Mouse (Mus musculus) MEL (cell line): Measurements from ENCODE around the gene Tmem45a. TPM values are rescaled to one million over a fixed set of nuclear protein-coding genes. Genes with fewer than 3 reads are reported as not detected.
A peak's percentile ranks its signal among the peaks of the same experiment; 100 is the strongest.

Experiments used
- DNase-seq: peaks from one replicate; pipeline ENCODE4 v3.0.0; 2011; ENCODE audit warnings: low read depth, low spot score
- H3K27ac ChIP-seq: 2 replicates; pipeline ENCODE4 v1.5.1; 2012; ENCODE audit warnings: low read depth, mild to moderate bottlenecking, control low read depth, low read length, moderate library complexity; ENCODE audit not compliant: control insufficient read depth
- H3K27me3 ChIP-seq, 2 experiments: fragments of 150-350 bp in 1 of 2; sonication (generic) in 1 of 2; 2 replicates each; pipeline ENCODE4 v1.6.1; 2012; ENCODE audit warnings: low read length in 2 of 2, mild to moderate bottlenecking in 2 of 2, improper control_type of control experiment in 1 of 2, moderate library complexity in 1 of 2; ENCODE audit not compliant: insufficient read depth in 2 of 2, control insufficient read depth in 1 of 2
- H3K36me3 ChIP-seq, 2 experiments: 2 replicates each; pipeline ENCODE4 v1.6.1; 2012 to 2014; ENCODE audit warnings: low read length in 2 of 2, improper control_type of control experiment in 1 of 2, inconsistent platforms in 1 of 2, mild to moderate bottlenecking in 1 of 2; ENCODE audit not compliant: insufficient read depth in 2 of 2, control insufficient read depth in 1 of 2
- H3K4me1 ChIP-seq, 2 experiments: fragments of 150-350 bp in 1 of 2; sonication (generic) in 1 of 2; 2 replicates each; pipeline ENCODE4 v1.6.1; 2012; ENCODE audit warnings: low read length in 2 of 2, improper control_type of control experiment in 1 of 2, mild to moderate bottlenecking in 1 of 2; ENCODE audit not compliant: insufficient read depth in 2 of 2, control insufficient read depth in 1 of 2
- H3K4me3 ChIP-seq, 2 experiments: fragments of 150-350 bp in 1 of 2; sonication (generic) in 1 of 2; 2 replicates each; pipeline ENCODE4 v1.5.1; 2012; ENCODE audit warnings: low read depth in 2 of 2, low read length in 2 of 2, mild to moderate bottlenecking in 2 of 2, moderate library complexity in 2 of 2, control low read depth in 1 of 2, improper control_type of control experiment in 1 of 2; ENCODE audit not compliant: control insufficient read depth in 1 of 2, insufficient read depth in 1 of 2
- H3K79me2 ChIP-seq: 2 replicates; pipeline ENCODE4 v1.6.1; 2012; ENCODE audit warnings: mild to moderate bottlenecking, low read length, moderate library complexity; ENCODE audit not compliant: control insufficient read depth, poor library complexity, insufficient read depth
- H3K9ac ChIP-seq: 2 replicates; pipeline ENCODE4 v1.6.1; 2012; ENCODE audit warnings: low read depth, mild to moderate bottlenecking, control low read depth, low read length, moderate library complexity; ENCODE audit not compliant: control insufficient read depth, poor library complexity, severe bottlenecking
- H3K9me3 ChIP-seq: fragments of 150-350 bp; sonication (generic); replicated peaks from 2 replicates; pipeline ENCODE4 v1.6.1; 2012; ENCODE audit warnings: mild to moderate bottlenecking, low read length, improper control_type of control experiment, moderate library complexity; ENCODE audit not compliant: insufficient read depth
- CHD2 ChIP-seq: IDR thresholded peaks from 2 replicates; pipeline ENCODE4 v1.6.1; 2011; ENCODE audit warnings: low read length, improper control_type of control experiment
- CTCF ChIP-seq, 3 experiments: IDR thresholded peaks in 2 of 3; conservative IDR thresholded peaks in 1 of 3; 2 replicates each; pipeline ENCODE4 v1.5.1; 2011 to 2012; ENCODE audit warnings: low read length in 3 of 3, low read depth in 2 of 3, mild to moderate bottlenecking in 2 of 3, improper control_type of control experiment in 1 of 3, inconsistent platforms in 1 of 3, mixed read lengths in 1 of 3, moderate library complexity in 1 of 3; ENCODE audit not compliant: control insufficient read depth in 1 of 3, insufficient read depth in 1 of 3, poor library complexity in 1 of 3, severe bottlenecking in 1 of 3
- ETS1 ChIP-seq: IDR thresholded peaks from 2 replicates; pipeline ENCODE4 v1.6.1; 2012; ENCODE audit warnings: low read depth, mild to moderate bottlenecking, inconsistent platforms, low read length, improper control_type of control experiment, moderate library complexity
- GABPA ChIP-seq: IDR thresholded peaks from 2 replicates; pipeline ENCODE4 v1.6.1; 2012; ENCODE audit warnings: low read depth, mild to moderate bottlenecking, inconsistent platforms, low read length, improper control_type of control experiment, moderate library complexity
- GATA1 ChIP-seq: IDR thresholded peaks from 2 replicates; pipeline ENCODE4 v1.6.1; 2011; ENCODE audit warnings: low read depth, low read length, improper control_type of control experiment
- JUND ChIP-seq: IDR thresholded peaks from 2 replicates; pipeline ENCODE4 v1.6.1; 2011; ENCODE audit warnings: low read depth, mild to moderate bottlenecking, improper control_type of control experiment, low read length
- KAT2A ChIP-seq: conservative IDR thresholded peaks from 2 replicates; pipeline ENCODE4 v1.6.1; 2012; ENCODE audit warnings: low read depth, low read length, improper control_type of control experiment, inconsistent platforms
- MAFK ChIP-seq: IDR thresholded peaks from 2 replicates; pipeline ENCODE4 v1.6.1; 2011; ENCODE audit warnings: low read depth, mild to moderate bottlenecking, low read length, improper control_type of control experiment, borderline replicate concordance
- MAX ChIP-seq: IDR thresholded peaks from 2 replicates; pipeline ENCODE4 v1.6.1; 2011; ENCODE audit warnings: low read length, improper control_type of control experiment
- MAZ ChIP-seq: IDR thresholded peaks from 2 replicates; pipeline ENCODE4 v1.6.1; 2012; ENCODE audit warnings: low read depth, mild to moderate bottlenecking, inconsistent platforms, low read length, improper control_type of control experiment
- MEF2A ChIP-seq: IDR thresholded peaks from 2 replicates; pipeline ENCODE4 v1.6.1; 2014; ENCODE audit warnings: low read depth, mild to moderate bottlenecking, inconsistent platforms, low read length, improper control_type of control experiment; ENCODE audit not compliant: poor library complexity, insufficient replicate concordance, severe bottlenecking; ENCODE audit errors: extremely low read depth
- MYC ChIP-seq: IDR thresholded peaks from 2 replicates; pipeline ENCODE4 v1.6.1; 2011; ENCODE audit warnings: low read depth, mild to moderate bottlenecking, low read length, improper control_type of control experiment, moderate library complexity
- NELFE ChIP-seq: IDR thresholded peaks from 2 replicates; pipeline ENCODE4 v1.6.1; 2011; ENCODE audit warnings: low read depth, low read length, improper control_type of control experiment
- NRF1 ChIP-seq: IDR thresholded peaks from 2 replicates; pipeline ENCODE4 v1.6.1; 2014; ENCODE audit warnings: low read depth, mild to moderate bottlenecking, inconsistent platforms, low read length, improper control_type of control experiment, moderate library complexity; ENCODE audit not compliant: poor library complexity, insufficient read depth, severe bottlenecking
- POLR2AphosphoS2 ChIP-seq: IDR thresholded peaks from 2 replicates; pipeline ENCODE4 v1.6.1; 2011; ENCODE audit warnings: low read length, improper control_type of control experiment
- RAD21 ChIP-seq: IDR thresholded peaks from 2 replicates; pipeline ENCODE4 v1.6.1; 2011; ENCODE audit warnings: mild to moderate bottlenecking, low read depth, low read length, improper control_type of control experiment
- SIN3A ChIP-seq: IDR thresholded peaks from 2 replicates; pipeline ENCODE4 v1.6.1; 2012; ENCODE audit warnings: low read length, improper control_type of control experiment, inconsistent platforms
- SMC3 ChIP-seq: IDR thresholded peaks from 2 replicates; pipeline ENCODE4 v1.6.1; 2011; ENCODE audit warnings: low read depth, low read length, improper control_type of control experiment
- TBP ChIP-seq: IDR thresholded peaks from 2 replicates; pipeline ENCODE4 v1.8.0; 2011; ENCODE audit warnings: low read depth, low read length, improper control_type of control experiment
- TCF12 ChIP-seq: IDR thresholded peaks from 2 replicates; pipeline ENCODE4 v1.6.1; 2014; ENCODE audit warnings: low read depth, mild to moderate bottlenecking, inconsistent platforms, low read length, improper control_type of control experiment, moderate library complexity
- UBTF ChIP-seq: IDR thresholded peaks from 2 replicates; pipeline ENCODE4 v1.6.1; 2012; ENCODE audit warnings: low read depth, mild to moderate bottlenecking, inconsistent platforms, low read length, improper control_type of control experiment, moderate library complexity, borderline replicate concordance; ENCODE audit not compliant: insufficient read depth
- USF2 ChIP-seq, 2 experiments: IDR thresholded peaks; 2 replicates each; pipeline ENCODE4 v1.6.1; 2011 to 2012; ENCODE audit warnings: improper control_type of control experiment in 2 of 2, low read length in 2 of 2, borderline replicate concordance in 1 of 2, inconsistent platforms in 1 of 2, low read depth in 1 of 2, mild to moderate bottlenecking in 1 of 2; ENCODE audit not compliant: insufficient read depth in 1 of 2
- ZKSCAN1 ChIP-seq: IDR thresholded peaks from 2 replicates; pipeline ENCODE4 v1.6.1; 2012; ENCODE audit warnings: low read depth, mild to moderate bottlenecking, inconsistent platforms, low read length, improper control_type of control experiment, moderate library complexity
- polyA plus RNA-seq, 2 experiments: library from polyadenylated mRNA; stranded (reverse) in 1 of 2; unstranded in 1 of 2; fragments of >175 nt in 1 of 2; fragments of >200 nt in 1 of 2; gene quantifications; 2 replicates each; pipeline versions ENCODE4 v1.2.1 to v1.2.4; 2012; ENCODE audit warnings: low replicate concordance in 2 of 2, low read depth in 1 of 2; ENCODE audit not compliant: insufficient read length in 2 of 2, insufficient read depth in 1 of 2, missing spikeins in 1 of 2
- total RNA-seq: library from RNA; depleted of rRNA; stranded (reverse); fragments of 300-350 nt; gene quantifications from 2 replicates; pipeline ENCODE4 v1.2.3, GENCODE M21; 2012

Gene Tmem45a
- total and polyA plus RNA-seq, 3 experiments, result not detected

- Histone ChIP-seq H3K4me3 (no peak overlapping the region), H3K27ac (no peak overlapping the region), H3K36me3 (no peaks in the 10 kb centered on the region), H3K9ac (no peak overlapping the region), H3K27me3 (no peaks in the 10 kb centered on the region; a peak in 2 of 4 replicates), H3K4me1 (no peaks in the 10 kb centered on the region), H3K9me3 (no peaks in the 10 kb centered on the region), H3K79me2 (no peaks in the 10 kb centered on the region)
- no peak for DNase-seq
- TF ChIP-seq MAFK, result no peak
- TF ChIP-seq NELFE, result no peak
- TF ChIP-seq SIN3A, result no peak
- no peak for TF ChIP-seq MAX
- no peak for TF ChIP-seq MYC
- no peak for TF ChIP-seq GATA1
- TF ChIP-seq TBP, result no peak
- no peak for TF ChIP-seq GABPA
- TF ChIP-seq RAD21, result no peak
- TF ChIP-seq CHD2, result no peak
- TF ChIP-seq NRF1, result no peak
- TF ChIP-seq, all 39 proteins: peak for 0
Observed at GRCm38 (mm10) chr16:56852841-56853587, 33.0 kb downstream of the Tmem45a start.

- peak; percentile 36 for DNase-seq
- Histone ChIP-seq H3K27ac (no peak overlapping the region), H3K79me2 (no peaks in the 10 kb centered on the region), H3K4me3 (0 out of 4 replicates have a peak overlapping the region, but pooled peaks of 1 of the 2 experiments have one; percentile 1), H3K4me1 (no peaks in the 10 kb centered on the region), H3K9ac (no peak overlapping the region), H3K9me3 (no peaks in the 10 kb centered on the region), H3K36me3 (no peaks in the 10 kb centered on the region), H3K27me3 (peaks cover 13 to 16% of the 10 kb centered on the region in 2 experiments)
- TF ChIP-seq KAT2A (no peak), MAZ (no peak)
Observed at GRCm38 (mm10) chr16:56842988-56843387, 43.0 kb downstream of the Tmem45a start.

- Histone ChIP-seq H3K4me1 (no peaks in the 10 kb centered on the region), H3K27ac (no peak overlapping the region), H3K27me3 (peaks cover under 1 to 4% of the 10 kb centered on the region in 2 experiments), H3K9ac (no peak overlapping the region), H3K79me2 (no peaks in the 10 kb centered on the region), H3K4me3 (no peak overlapping the region), H3K9me3 (no peaks in the 10 kb centered on the region), H3K36me3 (no peaks in the 10 kb centered on the region)
- TF ChIP-seq TBP (no peak), TCF12 (no peak), POLR2AphosphoS2 (no peak), MEF2A (no peak), GATA1 (no peak), ETS1 (no peak), MYC (no peak), CTCF (IDR thresholded peaks at IDR 0.05 in 2 of 3, conservative IDR thresholded peaks at IDR 0.05 in 1 of 3; ENCODE audit: control insufficient read depth in 1 of 3, insufficient read depth in 1 of 3, low read depth in 2 of 3, low read length in 3 of 3, poor library complexity in 1 of 3, severe bottlenecking in 1 of 3) (no peak), ZKSCAN1 (no peak), UBTF (no peak), CHD2 (no peak), USF2 (IDR thresholded peaks at IDR 0.05; ENCODE audit: borderline replicate concordance in 1 of 2, insufficient read depth in 1 of 2, low read depth in 1 of 2, low read length in 2 of 2) (no peak), SIN3A (no peak), NELFE (no peak), SMC3 (no peak), NRF1 (no peak), GABPA (no peak), JUND (no peak)
- DNase-seq, result no peak
Observed at GRCm38 (mm10) chr16:56833312-56833711, 52.7 kb downstream of the Tmem45a start.
